Mouse (Mus musculus): ENCODE results near the gene Ascl2.

Ascl2 gene

DNA sequence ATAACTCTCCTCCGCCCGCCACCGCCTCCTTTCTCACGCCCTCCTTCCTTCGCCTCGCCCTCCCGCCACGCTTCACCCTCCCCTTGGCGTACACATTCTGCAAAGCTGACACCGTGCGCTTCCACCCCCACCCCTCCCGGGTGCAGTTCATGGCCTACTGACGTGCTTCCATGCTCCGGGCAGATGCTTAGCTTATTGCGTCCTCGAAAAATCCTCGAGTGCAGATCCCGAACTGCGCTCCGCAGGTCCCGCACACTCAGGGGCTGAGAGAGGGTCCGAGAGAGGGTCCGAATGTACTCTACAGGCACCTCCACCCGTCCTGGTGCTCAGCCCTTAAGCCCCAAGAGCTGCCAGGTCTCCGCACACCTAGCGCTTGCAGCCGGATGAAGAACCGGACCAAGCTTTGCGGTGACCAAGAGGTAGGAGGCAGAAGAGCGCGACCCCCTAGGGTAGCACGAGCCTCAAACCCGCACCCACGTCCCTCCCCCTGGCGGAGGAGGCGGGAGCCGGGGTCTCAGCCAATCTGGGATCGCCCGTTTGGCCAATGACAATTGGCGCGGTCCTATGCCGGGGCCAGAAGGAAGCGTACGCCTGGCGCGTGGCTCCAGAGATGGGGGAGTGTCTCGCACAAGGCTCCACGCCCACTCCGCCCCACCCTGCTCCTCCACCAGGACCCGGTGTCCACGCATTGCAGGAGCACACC is at the start of gene Ascl2:
Gene Ascl2 (minus strand): TSS at position 456 of the 703 bp plus-strand sequence.
- DNase-seq (ENCODE audit: low read depth in 1 of 2, low spot score in 2 of 2) = no peak

DNA sequence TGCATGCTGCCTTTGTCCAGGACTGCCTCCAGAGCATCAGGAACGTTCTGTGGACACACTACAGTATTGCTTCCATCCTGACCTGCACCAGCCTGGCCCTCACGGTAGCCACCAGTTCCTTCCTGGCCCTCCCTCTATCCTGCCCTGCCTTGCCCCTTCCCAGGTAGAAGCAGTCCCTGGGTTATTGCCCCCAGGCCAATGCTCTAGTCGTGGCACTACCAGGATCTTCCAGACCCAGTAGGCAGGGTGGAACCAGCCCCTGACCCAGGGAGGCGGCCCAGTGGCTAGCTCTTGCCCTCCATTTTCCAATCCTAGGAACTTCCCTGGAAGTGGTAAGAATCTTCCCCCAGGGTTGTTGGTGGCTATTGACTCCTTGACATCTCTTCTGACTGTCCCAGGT is 48.1 kb upstream of the Ascl2 start:
- no peak for DNase-seq (ENCODE audit: low read depth in 1 of 2, low spot score in 2 of 2)

DNA sequence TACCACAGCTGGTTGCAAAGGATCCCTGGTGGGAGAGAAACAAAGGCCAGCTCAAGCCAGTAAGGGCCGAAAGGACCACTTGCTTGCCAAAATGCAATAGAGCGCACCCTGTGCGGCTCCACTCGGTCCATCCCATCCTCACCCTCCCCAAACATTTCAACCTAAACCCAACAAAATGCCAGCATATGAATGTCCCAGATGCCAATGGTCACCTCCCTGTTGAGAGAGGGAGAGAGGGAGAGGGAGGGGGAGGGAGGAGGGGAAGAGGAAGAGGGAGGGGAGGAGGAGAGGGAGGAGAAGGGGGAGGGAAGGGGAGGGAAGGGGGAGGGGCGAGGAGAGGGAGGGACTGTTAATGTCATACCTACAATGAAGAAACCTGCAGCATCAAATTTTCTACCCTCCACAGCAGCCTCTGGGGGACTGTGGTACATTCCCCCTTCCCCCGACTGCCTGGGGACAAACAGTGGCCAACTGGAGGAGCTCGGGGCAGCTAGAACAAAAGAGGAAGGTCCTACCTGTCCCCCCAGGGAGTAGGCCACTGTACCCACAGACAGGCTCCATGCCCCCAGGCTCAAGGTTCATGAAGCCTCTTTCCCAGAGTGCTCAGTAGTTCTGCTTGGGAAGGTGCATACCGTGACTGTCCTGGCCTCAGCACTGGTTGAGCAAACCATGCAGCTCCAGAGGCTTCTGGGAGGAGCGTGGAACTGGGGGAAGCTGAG is 47.5 kb upstream of the Ascl2 start:
- no peak for DNase-seq (ENCODE audit: low read depth in 1 of 2, low spot score in 2 of 2)

DNA sequence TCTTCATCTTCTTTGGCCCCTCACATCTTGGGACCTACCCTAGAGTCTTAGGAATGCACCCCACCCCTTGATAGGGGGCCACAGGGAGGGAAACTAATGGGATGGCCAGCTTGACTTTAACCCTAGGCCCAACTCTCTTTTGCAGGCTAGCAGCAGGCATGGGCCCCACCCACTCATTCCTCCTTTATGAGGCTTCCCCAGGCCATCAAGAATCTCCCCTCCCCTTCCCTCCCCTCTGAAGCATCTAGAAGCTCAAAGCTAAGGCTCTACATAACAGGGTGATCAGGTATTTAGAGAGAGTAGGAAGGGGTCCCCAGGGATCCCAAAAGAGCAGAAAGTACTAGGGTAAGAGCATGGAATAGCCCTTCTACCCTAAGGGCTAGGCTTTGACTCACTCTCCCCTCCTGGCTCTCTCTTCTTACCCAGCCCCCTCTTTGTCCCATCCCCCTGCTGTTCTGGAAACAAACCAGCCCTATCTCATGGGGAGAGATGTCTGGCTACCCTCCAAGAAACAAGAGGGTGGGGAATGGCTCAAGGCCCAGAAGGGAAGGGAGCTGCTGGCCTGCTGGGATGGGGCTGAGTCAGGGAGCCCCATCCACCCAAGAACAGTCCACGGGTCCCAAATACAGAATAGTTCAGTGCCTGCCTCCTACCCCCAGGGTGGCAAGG is 46.8 kb upstream of the Ascl2 start:
- DNase-seq (ENCODE audit: low read depth in 1 of 2, low spot score in 2 of 2) = no peak

DNA sequence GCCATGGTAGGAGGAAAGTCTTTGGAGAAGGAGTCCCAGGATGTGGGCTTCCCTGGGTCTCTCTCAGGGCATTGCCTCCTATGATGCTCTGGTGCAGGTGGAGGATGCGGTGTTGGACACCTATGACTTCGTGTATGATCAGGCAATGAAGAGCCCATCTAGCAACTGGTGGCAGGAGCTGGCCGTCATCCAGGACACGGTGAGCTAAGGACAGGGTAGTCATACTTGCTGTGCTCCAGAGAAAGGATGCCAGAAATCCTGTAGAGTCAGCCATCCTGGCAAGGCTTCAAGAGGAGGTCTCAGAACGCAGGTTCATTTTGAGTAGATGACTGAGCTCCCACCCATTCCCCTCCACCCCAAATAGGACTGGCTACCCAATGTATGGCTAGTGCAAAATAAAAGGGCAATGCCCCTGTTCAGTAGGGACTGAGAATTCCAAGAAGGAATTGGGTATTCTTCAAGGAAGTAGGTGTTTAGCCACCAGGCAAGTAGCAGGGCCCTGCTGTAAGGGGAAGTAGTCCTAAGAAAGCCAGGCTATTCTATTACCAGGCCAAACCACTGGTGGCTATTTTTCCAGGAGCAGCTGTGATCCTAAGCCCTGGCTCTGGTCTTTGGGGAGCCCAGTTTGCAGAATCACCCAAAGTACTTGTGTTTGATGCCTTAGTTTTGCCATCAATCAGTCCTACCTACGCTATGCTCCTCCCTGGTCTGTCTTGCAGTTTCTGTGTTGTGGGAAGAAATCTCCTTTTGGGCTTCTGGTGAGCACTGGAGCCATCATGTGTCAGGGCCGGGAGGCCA is 46.0 kb upstream of the Ascl2 start:
- no peak for DNase-seq (ENCODE audit: low read depth in 1 of 2, low spot score in 2 of 2)

DNA sequence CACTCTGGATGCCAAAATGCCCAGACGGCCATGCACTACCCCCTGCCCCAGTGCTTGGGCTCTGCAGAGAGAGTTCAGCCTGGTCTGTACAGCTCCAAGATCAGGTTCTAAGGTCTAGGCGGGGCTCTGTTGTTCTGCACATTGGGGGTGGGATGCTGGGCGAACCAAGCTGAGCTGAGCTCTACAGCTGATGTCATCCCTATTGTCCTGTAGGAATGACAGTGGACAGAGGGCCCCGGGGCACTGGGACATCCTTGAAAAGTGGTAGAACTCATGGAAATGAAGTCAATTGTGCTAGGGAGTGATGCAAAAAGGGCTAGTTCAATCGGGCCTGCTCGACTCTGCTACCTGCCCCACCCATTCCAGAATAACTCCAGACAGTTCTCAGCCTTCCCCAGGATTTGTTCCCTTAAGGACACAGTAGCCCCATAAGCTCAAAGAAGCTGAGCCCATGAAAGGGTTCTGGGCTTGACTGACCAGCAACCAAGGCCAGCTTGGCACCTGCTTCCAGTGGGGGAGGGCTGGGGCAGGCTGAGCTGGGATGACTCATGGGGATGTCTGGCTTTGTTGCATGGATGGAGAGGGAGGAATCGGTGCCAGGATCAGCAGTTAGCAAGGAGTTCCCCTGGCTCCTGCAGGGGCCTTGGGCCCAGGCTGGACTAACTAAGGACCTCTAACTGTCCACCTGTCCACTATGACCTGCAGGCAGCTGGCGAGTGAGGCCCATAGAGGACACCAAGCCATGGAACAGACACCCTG is 44.5 kb upstream of the Ascl2 start:
- DNase-seq (ENCODE audit: low read depth in 1 of 2, low spot score in 2 of 2) = no peak

DNA sequence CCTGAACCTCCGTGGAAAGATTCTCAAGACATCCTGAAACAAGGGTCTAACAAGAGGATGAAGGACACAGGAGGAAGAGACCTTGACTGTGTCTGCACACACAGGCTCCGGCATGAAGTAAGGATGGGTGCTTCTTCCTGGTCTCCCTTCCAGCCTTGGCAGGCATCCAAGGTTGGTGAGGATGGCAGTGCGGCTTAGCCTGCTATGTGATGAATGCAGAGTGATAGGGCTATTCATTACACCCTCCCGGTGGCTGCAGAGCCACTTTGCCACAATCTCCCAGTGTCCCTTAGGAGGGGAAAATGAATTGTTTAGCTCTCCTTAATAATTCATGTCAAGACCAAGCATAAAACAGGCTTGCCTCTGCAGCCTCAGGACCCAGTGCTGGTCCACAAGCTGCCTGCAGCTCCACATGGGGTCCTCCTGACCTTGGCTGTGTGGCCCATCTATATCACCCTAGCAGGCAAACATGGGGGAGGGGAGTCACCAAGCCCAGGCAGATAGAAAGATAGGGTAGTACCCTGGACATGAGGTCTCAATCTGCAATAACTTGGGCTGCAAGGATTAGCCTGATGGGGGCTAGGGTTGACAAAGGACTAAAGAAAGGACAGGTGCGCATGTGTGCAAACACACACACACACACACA is 43.3 kb upstream of the Ascl2 start:
- DNase-seq (ENCODE audit: low read depth in 1 of 2, low spot score in 2 of 2) = no peak

DNA sequence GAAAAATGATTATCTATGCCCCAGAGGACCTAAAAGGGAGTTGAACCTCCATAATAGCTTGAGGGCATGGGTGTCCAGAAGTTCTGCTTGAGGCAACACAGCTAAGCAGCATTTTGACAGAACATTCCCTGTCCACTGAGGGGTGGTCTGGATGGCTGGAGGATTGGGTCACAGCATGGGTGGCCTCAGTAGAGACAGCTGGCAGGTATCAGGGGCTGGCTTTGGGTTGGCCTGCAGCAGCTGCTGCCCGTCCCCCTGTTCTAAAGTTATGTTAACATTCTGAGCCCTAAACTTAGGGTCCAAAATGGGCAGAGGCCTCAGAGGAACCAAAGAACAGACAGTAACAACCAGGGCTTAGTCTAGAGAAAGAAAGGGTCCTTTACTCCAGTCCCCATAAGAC is 42.2 kb upstream of the Ascl2 start:
- no peak for DNase-seq (ENCODE audit: low read depth in 1 of 2, low spot score in 2 of 2)

DNA sequence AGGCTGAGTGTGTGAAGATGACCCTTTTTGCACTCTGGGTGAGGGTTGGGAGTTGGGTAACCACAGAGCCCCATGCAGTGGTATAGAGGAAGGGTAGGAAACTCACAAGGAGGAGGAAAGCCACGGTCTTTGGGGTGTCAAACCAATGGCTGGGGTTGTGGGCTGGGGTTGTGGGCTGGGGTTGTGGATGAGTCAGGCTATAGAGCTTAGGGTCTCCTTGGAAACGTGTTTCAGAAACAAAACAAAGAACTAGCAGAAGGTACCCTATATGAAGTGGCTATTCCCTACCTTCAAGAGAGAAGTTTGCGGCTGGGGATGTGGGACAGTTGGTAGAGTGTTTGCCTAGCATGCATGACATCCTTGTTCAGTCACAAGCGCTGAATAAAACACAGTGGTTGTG is 40.9 kb upstream of the Ascl2 start:
- DNase-seq (ENCODE audit: low read depth in 1 of 2, low spot score in 2 of 2) = no peak

DNA sequence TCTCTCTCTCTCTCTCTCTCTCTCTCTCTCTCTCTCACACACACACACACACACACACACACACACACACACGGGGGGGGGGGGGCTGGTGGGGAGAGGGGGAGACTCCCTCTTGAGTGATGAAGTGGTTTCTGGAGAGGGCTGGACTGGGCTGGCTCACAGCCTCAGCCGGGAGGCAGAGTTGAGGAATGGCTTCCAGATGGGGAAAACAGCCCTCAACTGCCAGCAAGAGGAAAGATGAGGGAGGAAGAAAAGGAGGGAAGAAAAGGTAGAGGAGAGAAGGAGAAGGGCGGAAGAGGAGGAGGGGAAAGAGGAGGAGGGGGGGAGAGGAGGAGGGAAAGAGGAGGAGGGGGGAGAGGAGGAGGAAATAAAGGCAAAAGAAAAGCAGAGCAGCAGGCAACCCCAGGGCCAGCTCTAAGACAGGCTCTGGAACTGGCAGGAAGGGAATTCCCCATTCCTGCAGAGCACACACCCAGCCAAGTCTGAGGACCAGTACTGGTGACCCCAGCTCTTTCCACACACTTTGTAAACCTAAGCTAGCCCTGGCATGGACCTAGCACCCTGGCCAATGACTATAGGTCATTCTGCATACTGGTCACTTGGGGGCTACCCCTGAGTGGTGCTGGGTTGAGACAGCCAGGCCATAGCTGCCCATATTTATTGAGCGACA is 40.1 kb upstream of the Ascl2 start:
- DNase-seq (ENCODE audit: low read depth in 1 of 2, low spot score in 2 of 2) = no peak

DNA sequence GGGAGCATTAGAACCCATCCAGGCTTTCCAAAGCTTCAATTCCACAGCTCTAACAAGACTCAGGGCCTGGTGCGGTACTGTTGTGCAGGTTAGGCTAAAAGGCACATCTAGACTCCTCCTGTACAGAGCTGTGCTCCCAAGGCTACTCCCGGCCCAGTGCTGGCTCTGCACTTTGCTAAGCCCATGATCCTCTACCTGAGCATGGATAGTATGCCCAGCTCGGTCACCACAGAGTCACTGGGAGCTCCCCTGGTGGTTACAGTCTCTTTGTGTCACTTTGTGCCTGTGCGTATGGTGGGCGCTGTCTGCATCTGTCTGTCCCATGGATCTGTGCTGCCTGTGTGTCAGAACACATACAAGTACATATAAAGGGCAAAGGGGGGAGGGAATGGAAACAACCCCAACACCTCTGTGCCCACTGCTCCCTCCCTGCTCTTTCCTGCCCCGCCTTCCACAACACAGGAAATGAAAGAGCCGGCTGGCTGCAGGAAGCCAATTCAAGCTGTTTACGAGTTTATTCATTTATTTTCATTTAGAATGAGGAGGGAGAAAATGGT is 39.4 kb upstream of the Ascl2 start:
- no peak for DNase-seq (ENCODE audit: low read depth in 1 of 2, low spot score in 2 of 2)

DNA sequence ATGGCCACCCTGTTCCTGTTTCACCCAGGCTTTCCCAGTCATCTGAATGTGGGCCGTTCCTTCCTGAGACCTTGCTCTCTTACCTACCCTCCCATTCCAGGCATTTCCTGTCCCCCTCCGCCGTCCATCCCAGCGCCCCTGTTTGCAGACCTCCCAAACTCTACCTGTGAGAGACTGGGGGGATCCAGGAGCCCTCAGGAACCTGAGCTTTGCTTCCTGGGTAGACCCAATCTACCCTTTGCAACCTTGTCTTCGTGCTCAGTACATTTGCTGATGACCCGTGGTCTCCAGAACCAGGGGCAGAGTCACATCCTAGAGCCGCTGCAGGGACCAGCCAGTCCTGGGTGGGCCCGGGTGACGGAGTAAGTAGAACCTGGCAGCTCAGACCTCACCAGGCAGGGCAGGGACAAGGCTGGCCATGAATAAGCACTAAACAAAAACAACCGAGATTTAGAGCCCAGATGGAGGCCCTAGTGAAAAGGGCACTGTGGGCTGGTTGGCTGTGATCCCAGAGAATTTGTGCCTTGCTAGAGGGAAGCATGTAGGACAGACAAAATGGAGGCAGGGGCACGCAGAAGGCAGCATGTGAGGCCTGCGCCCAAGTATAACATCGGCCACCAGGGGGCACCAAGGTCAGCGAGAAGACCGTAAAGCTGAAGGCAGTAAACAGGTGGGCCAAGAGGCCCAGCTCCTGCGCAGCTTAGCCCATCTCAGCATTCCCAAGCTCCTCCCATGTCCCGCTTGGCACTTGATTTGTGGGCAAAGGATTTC is 38.7 kb upstream of the Ascl2 start:
- DNase-seq (ENCODE audit: low read depth in 1 of 2, low spot score in 2 of 2) = peak; percentile 72 to 86

DNA sequence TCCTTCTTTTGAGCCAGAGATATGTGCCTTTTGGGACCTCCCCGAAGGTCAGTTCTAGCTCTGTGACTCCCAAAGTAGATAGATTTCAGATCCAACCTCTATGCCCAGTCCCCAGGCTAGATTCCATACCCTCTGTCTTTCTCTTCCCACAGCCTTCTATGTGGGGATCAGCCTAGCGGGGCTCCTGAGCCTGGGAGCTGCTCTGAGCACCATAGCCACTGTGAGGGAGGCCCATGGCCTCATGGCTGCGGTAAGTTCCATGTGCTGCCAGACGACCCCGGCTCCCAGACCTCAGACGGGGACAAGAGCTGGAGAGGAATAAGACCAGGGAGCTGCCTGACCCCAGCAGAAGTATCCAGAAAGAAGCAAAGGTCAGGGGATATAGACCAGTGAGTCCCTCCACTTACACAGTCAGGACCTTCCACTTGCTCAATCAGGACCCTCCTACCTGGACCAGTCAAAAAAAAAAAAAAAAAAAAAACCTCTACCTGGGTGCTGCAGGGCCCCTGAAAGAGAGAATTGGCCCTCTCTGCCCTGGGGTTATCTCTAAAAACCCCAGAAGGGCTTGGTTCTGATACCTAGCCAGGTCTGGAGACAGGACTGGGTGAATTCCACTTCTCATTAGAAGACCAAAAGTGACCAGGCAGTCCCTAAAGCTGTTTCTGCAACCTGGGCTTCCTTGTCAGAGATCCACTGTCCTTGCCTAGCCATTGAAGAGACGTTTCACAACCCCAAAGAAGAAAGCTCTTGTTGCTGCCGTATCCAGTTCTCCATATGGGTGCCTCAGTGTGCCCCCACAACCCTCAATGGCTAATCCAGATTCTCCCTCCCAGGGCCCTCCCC is 37.9 kb upstream of the Ascl2 start:
- no peak for DNase-seq (ENCODE audit: low read depth in 1 of 2, low spot score in 2 of 2)

DNA sequence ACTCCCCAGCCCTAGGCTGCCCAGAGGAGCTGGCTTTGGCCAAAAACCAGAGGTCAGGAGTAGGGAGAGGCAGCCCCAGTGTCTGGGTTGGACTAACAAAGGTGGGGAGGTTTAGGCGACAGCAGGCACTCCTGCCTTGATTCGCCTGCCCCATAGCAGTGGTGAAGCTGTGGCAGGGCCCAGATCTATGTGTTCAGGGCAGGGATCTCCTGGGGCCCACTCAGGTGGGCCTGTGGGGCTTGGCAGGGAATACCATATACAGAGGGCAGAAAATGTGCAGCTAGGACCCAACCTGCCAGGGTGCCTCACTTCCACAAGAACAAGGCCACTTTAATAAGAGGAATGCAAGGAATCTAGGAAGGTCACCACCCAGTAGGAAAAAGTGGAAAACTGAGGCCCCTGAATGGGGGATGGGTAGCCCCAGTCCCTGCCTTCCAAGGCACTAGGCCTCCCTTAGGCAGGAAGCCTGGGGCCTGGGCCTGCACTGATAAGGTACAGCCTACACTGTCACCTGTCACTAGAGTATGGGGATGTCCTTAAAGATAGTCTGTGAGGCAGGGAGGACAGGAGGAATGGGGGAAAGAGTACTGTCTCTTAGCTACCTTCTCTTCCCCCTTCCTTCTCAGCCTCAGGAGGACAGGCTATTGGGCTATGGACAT is 37.2 kb upstream of the Ascl2 start:
- DNase-seq (ENCODE audit: low read depth in 1 of 2, low spot score in 2 of 2) = no peak

DNA sequence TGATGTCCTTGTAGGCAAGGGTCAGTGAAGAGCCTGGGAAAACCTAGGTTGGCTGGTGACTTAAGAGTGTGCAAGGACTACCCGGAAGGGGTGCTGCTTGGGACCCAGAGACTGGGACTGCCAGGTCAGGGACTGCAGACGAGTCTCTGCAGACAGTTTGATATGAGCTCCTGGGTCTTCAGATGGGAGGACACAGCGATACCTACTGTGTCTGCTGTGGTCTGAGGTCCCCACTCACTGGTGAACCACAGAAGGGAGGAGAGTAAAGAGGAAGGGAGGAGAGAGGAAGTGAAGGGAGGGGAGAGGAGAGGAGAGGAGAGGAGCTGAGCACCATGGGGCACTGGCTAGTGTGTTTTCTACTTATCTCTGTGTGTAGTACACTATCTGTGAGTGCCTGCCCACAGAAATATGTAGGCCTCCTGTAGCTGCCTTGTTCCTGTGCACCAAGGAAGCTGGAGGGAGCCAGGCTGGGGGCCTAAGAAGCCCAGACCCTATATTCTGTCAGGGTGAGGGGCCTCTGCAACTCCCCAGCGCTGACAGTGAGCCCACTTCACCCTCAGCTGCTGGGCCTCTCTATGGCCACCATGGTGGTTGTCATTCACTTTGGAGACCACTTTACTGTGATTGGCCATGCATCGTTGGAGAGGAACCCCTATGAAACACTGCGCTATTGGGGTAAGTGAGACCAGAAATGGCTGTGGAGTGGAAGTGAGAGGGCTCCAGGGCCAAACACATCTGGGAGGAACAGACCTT is 36.5 kb upstream of the Ascl2 start:
- no peak for DNase-seq (ENCODE audit: low read depth in 1 of 2, low spot score in 2 of 2)

DNA sequence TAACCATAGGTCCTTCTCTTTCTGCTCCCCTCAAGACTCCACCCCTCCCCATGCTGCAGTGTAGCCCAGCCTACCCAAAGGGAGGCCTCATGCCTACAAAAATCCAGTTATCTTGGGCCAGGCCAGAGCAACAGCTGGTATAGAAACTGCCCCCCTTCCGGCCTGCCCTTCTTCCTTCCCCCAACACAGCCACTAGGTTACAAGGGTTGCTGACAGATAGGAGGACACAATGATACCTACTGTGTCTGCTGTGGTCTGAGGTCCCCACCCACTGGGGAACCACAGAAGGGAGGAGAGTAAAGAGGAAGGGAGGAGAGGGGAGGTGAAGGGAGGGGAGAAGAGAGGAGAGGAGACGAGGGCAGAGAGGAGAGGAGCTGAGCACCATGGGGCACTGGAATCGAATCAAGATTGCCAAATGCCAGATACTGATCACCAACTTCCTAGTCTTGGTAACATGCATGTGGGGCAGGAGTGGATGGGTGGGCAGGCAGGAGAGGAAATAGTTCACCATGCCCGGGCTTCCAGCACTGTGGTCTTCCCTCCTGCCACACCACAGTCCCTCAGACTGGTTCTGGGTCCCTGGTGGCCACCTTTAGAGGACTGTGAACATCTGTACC is 35.8 kb upstream of the Ascl2 start, which contains the start of gene Tspan32:
Gene Tspan32 (plus strand): TSS at position 320 of the 617 bp plus-strand sequence.
- no peak for DNase-seq (ENCODE audit: low read depth in 1 of 2, low spot score in 2 of 2)
